Comparison of ENCODE assay signal across 18 mouse cellular contexts in genomic region chr6:6389454-6390445, GRCm38 (mm10).
DNase-seq lines count a peak whose midpoint lies in the region; ATAC-seq and TF ChIP-seq lines count a peak whose summit lies in the region.
"Had no signal": no experiment of that assay in that cellular context is flagged by ENCODE, and none has a peak within 500 bp of the region (broad histone marks: within the 10 kb centered on the region; RNA-seq: fewer than 3 reads in every experiment).

No protein-coding gene starts in this region.

- H3K9me3 ChIP-seq in midbrain, embryonic 12.5 days: no peaks in the 10 kb centered on the region
- H3K9me3 ChIP-seq in midbrain, postnatal 0 days (ENCODE audit: low read length): no peaks in the 10 kb centered on the region
- H3K9me3 ChIP-seq: heart, embryonic 15.5 days; limb, embryonic 12.5 days; liver, embryonic 15.5 days had no signal

- no peak overlapping the region for H3K27ac ChIP-seq in midbrain, embryonic 12.5 days (replicated peaks)
- no peak overlapping the region for H3K27ac ChIP-seq in midbrain, postnatal 0 days (ENCODE audit: low read depth, low read length)
- H3K27ac ChIP-seq: heart, embryonic 15.5 days; limb, embryonic 12.5 days; liver, embryonic 15.5 days had no signal

- WGBS in midbrain, embryonic 12.5 days: 58% methylated on average over 16 of the region's 16 CpGs
- 44% methylated on average over 16 of the region's 16 CpGs for WGBS in midbrain, postnatal 0 days

- no peak overlapping the region for H3K4me3 ChIP-seq in midbrain, embryonic 12.5 days
- no peak overlapping the region for H3K4me3 ChIP-seq in midbrain, postnatal 0 days (ENCODE audit: low read depth, low read length)
- H3K4me3 ChIP-seq: heart, embryonic 15.5 days; limb, embryonic 12.5 days; liver, embryonic 15.5 days had no signal

- TF ChIP-seq CTCF in midbrain, postnatal 0 days (IDR thresholded peaks at IDR 0.05): no peak

- no peak overlapping the region for H3K9ac ChIP-seq in midbrain, embryonic 12.5 days (replicated peaks)
- H3K9ac ChIP-seq in midbrain, postnatal 0 days (replicated peaks; ENCODE audit: low read length, poor library complexity, severe bottlenecking): no peak overlapping the region
- H3K9ac ChIP-seq: heart, embryonic 15.5 days; limb, embryonic 12.5 days; liver, embryonic 15.5 days had no signal

- ATAC-seq in midbrain, embryonic 12.5 days (ENCODE audit: low FRiP score, low read depth): peak; percentile 42; the same call in 1 of the 2 replicates
- no peak for ATAC-seq in midbrain, postnatal 0 days (ENCODE audit: low FRiP score)

- peak; percentile 27 for DNase-seq in embryo, embryonic 10.5 days (ENCODE audit: low spot score)
- DNase-seq in embryo, embryonic 10 days (ENCODE audit: low spot score): no peak
- no peak for DNase-seq in midbrain, postnatal 0 days (ENCODE audit: low spot score)
- peak; percentile 64 for DNase-seq in forelimb bud, embryonic 11.5 days (ENCODE audit: low read depth, low spot score)
- DNase-seq in retina, embryonic 14.5 days (ENCODE audit: low spot score): peak; percentile 30
- no peak for DNase-seq in cerebellum, adult 9-10 months
- no peak for DNase-seq in cerebellum, postnatal 4 days (ENCODE audit: low spot score in 2 of 2)
- DNase-seq: adrenal gland, postnatal 36 days; kidney, adult 11 months; kidney, postnatal 25 days; lung, postnatal 14 days; right cerebral cortex, adult 18-20 months; thymus, postnatal 4 days had no signal

- no peak overlapping the region for H3K4me2 ChIP-seq in midbrain, embryonic 12.5 days (replicated peaks)
- H3K4me2 ChIP-seq in midbrain, postnatal 0 days (ENCODE audit: low read depth, low read length, poor library complexity, severe bottlenecking): no peak overlapping the region
- H3K4me2 ChIP-seq: heart, embryonic 15.5 days; limb, embryonic 12.5 days; liver, embryonic 15.5 days had no signal

- no peaks in the 10 kb centered on the region for H3K36me3 ChIP-seq in midbrain, embryonic 12.5 days
- no peaks in the 10 kb centered on the region for H3K36me3 ChIP-seq in midbrain, postnatal 0 days (ENCODE audit: insufficient read depth, low read length)
- H3K36me3 ChIP-seq: heart, embryonic 15.5 days; limb, embryonic 12.5 days; liver, embryonic 15.5 days had no signal

- H3K27me3 ChIP-seq in midbrain, embryonic 12.5 days: no peaks in the 10 kb centered on the region; the same call in none of the 2 replicates
- no peaks in the 10 kb centered on the region for H3K27me3 ChIP-seq in midbrain, postnatal 0 days (ENCODE audit: insufficient read depth, low read length)
- H3K27me3 ChIP-seq: CH12.LX; heart, embryonic 15.5 days; limb, embryonic 12.5 days; liver, embryonic 15.5 days had no signal

- H3K4me1 ChIP-seq in midbrain, embryonic 12.5 days: peaks cover 10% of the 10 kb centered on the region
- no peaks in the 10 kb centered on the region for H3K4me1 ChIP-seq in midbrain, postnatal 0 days (ENCODE audit: insufficient read depth, low read length)
- H3K4me1 ChIP-seq: heart, embryonic 15.5 days; liver, embryonic 15.5 days had no signal

Comparison
In these comparisons a context has a peak if more than half of its experiments do, and no peak if none do; other contexts are left out.
1. DNase-seq: peak in embryo, embryonic 10.5 days (single experiment), forelimb bud, embryonic 11.5 days (single experiment) and retina, embryonic 14.5 days (single experiment); none in embryo, embryonic 10 days (single experiment), midbrain, postnatal 0 days (single experiment), cerebellum, adult 9-10 months (single experiment) and cerebellum, postnatal 4 days (0 of 2).